Mouse (Mus musculus) heart, adult 10 weeks (tissue): ENCODE data around the gene Vma21-ps. TPM values are rescaled to one million over a fixed set of nuclear protein-coding genes. Genes with fewer than 3 reads are reported as not detected.

ENCODE experiments used
- polyA plus RNA-seq: library from polyadenylated mRNA; stranded (reverse); fragments of 350-450 nt; fragmentation: Illumina TruSeq; extraction: RNeasy Lipid Tissue Mini Kit (QIAGEN cat#74804); gene quantifications from one replicate; pipeline ENCODE4 v1.2.3, GENCODE M21; 2014; ENCODE audit warnings: low read depth, low replicate concordance

Gene Vma21-ps
- polyA plus RNA-seq, result not detected

GRCm38 (mm10) chr4:52497144-52497543, at the start of gene Vma21-ps:
TSS of gene Vma21-ps (minus strand) at chr4:52497244.

Other genes starting within 250 kb of the Vma21-ps start
- 1.8 TPM for gene Smc2, start 58.0 kb downstream of the Vma21-ps start, polyA plus RNA-seq
- not detected for gene Toporsl, start 99.0 kb upstream of the Vma21-ps start, polyA plus RNA-seq